Mouse (Mus musculus) layer of hippocampus, adult 8-10 months (tissue): ENCODE data around the gene Oxnad1. TPM values are rescaled to one million over a fixed set of nuclear protein-coding genes. Genes with fewer than 3 reads are reported as not detected.
"Not testable (repeated sequence)": the region's sequence is repeated elsewhere in the genome, so short reads cannot be mapped to it uniquely, and the experiment has no call there.

Experiments used
- DNase-seq, 2 experiments: peaks; one replicate each; pipeline ENCODE4 v3.0.0; 2022; ENCODE audit warnings: low spot score in 2 of 2
- total RNA-seq, 4 experiments: library from RNA; stranded (reverse); gene quantifications; 2 replicates each; pipeline ENCODE4 v1.2.4; 2022

The Oxnad1 gene
- total RNA-seq, 4 experiments from 2014 or later, result 11.1 to 17.7 (median 14.2) TPM

DNA sequence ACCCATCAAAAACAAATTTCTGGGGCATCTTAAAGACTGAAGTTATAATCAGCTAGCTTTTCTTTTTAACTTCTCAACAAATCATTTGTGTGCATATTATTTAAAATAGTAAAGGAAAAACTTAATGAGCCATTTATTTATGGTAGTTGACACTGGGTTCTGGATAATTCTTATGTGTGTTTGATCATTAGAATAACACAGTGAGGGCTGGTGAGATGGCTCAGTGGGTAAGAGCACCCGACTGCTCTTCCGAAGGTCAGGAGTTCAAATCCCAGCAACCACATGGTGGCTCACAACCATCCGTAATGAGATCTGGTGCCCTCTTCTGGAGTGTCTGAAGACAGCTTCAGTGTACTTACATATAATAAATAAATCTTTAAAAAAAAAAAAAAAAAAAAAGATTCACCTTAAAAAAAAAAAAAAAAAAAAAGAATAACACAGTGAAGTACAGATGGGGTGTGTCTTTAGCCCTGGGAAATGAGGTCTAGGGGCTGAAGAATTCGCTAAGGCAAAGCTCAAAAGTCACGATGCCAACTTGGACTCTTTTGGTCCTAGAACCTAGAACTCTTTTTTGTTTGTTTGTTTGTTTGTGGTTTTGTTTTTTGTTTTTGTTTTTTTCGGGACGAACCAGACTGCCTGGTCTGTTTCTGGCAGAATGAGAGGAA, 2.5 kb downstream of the Oxnad1 start:
- not testable (repeated sequence) for DNase-seq

DNA sequence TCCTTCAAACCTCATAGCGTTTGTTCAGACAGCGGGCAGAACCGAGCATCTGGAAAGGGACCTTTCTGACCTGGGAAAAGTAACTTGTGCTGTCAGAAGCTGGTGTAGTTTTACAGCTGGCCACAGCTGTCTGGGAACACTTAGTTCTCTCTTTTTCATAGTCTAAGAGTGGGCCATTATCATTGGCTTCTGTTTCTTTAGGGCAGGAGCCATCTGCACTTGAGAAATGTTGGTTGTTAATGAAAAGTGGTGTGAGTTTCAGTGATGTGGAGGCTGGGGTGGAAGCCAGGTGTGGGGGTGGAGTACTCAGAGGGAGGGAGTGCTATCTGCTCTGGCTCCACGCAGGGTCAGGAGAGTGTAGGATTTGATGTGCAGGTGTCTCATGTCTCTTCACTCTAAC, 6.0 kb downstream of the Oxnad1 start:
- no peak for DNase-seq

DNA sequence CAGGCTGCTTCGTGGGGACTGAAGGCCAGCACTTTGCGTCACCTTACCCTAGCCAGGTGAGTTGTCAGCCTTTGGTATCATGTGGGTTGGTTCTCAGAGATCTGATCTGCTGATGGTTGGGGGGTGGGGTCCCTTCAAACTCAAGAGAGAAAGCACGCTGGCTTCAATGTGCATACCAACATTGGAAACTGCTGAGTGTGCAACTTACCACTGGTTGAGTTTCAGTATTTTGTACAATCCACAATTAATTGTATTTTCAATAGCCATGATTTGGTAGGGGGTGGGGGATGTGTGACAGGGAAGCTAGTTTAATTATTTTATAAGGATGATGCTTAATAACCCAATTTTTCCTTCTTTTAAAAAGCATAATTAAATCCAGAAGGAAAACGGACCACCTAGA, 6.5 kb downstream of the Oxnad1 start:
- no peak for DNase-seq

DNA sequence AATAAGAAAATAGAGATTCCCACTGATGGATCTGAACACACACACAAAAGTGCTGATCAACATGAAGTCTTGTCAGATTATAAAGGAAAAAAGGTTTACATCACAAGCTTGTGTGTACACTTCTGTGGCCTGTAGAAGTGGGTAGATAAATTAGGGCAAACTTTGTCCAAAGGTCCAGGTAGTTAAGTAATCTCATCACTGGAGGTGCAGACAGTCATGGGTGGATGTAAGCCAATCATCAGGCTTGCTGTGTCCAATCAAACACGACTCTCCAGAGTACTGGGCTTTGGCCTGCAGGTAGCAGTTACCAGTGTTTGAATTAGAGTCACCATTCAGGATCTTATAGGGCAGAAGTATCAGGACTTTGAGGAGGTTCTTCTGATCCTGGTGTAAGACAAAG, 7.8 kb downstream of the Oxnad1 start:
- DNase-seq, result no peak

- no peak for DNase-seq
These were observed 8.4 kb downstream of the Oxnad1 start for GRCm38 (mm10) chr14:32093500-32094117.

DNA sequence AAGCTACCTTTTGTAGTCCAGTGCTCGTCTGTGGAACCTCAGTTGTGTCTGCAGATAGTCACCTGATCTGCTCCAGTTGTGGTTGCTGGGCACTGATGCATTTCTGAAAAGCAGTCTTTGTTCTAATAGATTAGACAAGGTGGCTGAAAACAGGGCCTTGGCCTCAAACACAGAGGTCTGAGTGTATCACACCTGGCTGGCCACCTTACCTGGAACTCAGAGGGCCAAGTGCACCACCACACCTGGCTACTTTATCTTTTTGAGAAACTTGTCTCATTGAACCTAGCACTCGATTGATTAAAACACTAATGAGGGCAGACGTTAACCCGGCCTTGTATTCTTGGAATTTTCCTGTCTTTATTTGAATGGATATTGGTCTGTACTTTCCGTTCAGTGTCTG, 10.5 kb downstream of the Oxnad1 start:
- no peak for DNase-seq

GRCm38 (mm10) chr14:32096740-32097139, 11.6 kb downstream of the Oxnad1 start:
- no peak for DNase-seq

DNA sequence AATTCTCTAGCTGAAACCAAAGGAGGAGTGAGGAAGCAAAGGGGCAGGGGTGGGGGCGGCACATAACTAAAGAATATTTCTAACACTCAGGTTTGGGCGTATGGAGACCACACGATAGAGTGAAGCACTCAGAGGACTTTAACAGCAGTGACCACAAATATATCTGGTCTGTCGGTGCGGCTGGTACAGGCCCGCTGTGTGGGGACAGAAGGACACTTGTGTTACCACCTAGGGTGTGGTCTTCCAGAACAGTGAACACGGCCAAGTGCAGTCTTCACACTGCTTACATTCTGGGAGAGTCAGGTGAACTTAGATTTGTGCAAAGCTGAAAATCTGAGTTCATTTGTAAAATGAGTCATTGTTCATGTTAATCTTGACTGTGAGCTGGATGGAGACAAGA, 12.5 kb downstream of the Oxnad1 start:
- no peak for DNase-seq

- DNase-seq, result no peak
These were observed 13.8 kb downstream of the Oxnad1 start for GRCm38 (mm10) chr14:32098951-32099350.

GRCm38 (mm10) chr14:32103556-32103955, 18.4 kb downstream of the Oxnad1 start:
- DNase-seq, result peak in 1 of 2 experiments; percentile 26

DNA sequence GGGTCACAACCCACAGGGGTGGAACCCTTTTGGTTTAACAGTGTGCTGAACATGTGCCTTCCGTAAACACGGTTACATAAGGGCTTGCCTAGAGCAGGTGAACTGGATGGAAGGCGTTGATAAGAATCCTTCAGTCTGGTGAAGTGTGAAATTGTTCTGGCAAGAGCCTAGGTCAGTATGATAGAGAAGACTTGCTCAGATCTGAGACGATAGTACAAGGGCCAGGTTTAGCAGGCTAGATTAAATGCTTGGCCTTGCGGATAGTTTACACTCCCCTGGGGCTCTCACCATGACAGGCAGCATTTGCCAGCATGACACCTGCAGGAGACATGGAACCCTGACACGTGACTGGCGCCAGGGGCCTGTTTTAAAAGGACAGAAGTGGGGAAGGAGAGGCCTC, 20.5 kb downstream of the Oxnad1 start:
- no peak for DNase-seq

DNA sequence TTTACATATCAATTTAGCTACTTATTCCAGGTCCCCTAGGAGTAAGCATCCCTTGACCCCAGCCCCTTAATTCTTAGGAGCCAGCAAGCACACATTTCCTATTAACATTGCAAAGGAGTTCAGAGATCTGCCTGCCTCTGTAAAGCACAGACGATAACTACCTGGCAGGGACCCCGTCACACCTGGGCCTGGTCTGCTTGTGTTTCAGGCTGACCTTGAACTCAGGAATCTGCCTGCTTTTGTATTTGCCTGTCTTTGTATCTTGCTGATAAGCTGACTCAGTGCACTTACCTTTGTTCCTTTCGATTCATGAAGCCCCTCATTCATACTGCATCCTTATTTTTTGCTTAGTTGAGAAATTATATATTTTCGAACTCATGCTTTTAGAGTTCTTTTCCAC, 21.7 kb downstream of the Oxnad1 start:
- no peak for DNase-seq

DNA sequence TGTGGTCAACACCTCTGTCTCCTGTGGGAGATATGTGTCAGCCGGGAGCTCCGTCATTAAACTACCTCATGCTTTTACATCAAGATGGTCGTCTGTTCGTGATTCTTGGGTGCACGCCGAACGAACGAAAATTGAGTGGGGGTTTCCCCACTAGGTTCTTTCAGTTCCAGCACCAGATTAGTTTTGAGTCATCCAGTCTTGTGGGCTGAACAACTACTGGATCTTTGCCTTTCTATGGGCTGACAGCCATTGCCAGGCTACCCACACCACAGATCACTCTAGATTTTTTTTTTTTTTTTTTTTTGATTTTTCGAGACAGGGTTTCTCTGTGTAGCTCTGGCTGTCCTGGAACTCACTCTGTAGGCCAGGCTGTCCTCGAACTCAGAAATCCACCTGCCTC, 26.9 kb downstream of the Oxnad1 start:
- DNase-seq, result not testable (repeated sequence)

- DNase-seq, result no peak
These were observed 36.1 kb downstream of the Oxnad1 start for GRCm38 (mm10) chr14:32120940-32121919.

DNA sequence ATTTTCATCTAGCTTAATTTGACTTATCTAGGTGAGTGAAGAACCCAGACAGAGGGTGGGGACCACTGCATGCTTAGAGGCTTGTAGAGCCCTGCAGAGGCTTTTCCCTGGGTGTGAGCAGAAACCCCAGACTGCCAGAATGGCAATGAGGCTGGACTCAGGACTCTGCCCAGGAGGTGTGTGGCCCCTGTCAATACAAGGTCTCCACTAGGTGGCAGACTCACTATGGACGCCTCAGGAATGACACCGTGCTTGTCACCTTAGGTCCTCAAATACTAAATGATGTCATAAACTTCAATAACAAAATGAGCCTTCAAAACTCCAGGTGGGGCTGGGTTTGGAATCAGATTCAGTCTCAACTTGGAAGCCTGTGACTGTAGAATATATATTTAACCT, 36.7 kb downstream of the Oxnad1 start:
- no peak for DNase-seq

- no peak for DNase-seq
These were observed 39.1 kb downstream of the Oxnad1 start for GRCm38 (mm10) chr14:32124261-32124660.

DNA sequence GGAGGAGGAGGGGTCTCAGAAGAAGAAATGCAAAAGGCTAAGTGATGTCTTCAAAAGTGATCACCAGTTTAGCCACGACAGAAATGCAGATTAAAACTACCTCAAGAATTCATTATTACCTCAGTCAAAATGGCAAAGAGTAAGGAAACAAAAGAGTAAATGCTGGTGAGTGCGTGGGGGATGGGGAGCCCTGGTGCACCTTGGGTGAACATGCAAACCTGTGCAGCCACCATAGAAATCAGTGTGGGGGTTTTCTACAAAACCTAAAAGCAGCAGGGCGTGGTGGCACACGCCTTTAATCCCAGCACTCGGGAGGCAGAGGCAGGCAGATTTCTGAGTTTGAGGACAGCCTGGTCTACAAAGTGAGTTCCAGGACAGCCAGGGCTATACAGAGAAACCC, 40.1 kb downstream of the Oxnad1 start:
- DNase-seq, result not testable (repeated sequence)

- no peak for DNase-seq
These were observed 43.2 kb downstream of the Oxnad1 start for GRCm38 (mm10) chr14:32128409-32128808.

- DNase-seq, result no peak
These were observed 46.7 kb downstream of the Oxnad1 start for GRCm38 (mm10) chr14:32131836-32132235.

GRCm38 (mm10) chr14:32134293-32134692, 49.1 kb downstream of the Oxnad1 start:
- DNase-seq, result no peak

DNA sequence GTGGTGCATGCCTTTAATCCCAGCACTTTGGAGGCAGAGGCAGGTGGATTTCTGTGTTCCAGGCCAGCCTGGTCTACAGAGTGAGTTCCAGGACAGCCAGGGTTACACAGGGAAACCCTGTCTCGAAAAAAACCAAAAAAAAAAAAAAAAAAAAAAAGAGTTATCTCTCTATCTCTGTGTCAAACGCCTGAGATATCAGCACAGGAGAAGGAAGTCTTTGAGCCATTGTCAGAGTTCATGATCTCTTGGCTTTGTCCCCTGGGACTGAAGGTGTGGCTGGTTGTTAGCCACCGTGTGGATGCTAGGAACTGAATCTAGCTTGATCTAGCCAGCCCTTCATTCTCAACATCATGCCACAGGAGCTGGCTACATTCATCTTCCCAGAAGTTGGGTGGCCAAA, 51.3 kb downstream of the Oxnad1 start:
- DNase-seq, result not testable (repeated sequence)

- DNase-seq, result no peak
These were observed 55.3 kb downstream of the Oxnad1 start for GRCm38 (mm10) chr14:32140359-32140965.
